Mouse (Mus musculus) adrenal gland, adult 8-10 months (tissue): Measurements from ENCODE around the gene Hspa12a. TPM values are rescaled to one million over a fixed set of nuclear protein-coding genes. Genes with fewer than 3 reads are reported as not detected.
A peak's percentile ranks its signal among the peaks of the same experiment; 100 is the strongest.

Experiments
- DNase-seq: peaks from one replicate; pipeline ENCODE4 v3.0.0; 2022
- total RNA-seq, 4 experiments: library from RNA; stranded (reverse); gene quantifications; 2 replicates each; pipeline ENCODE4 v1.2.4; 2022

Gene Hspa12a
- 100 to 1,000 TPM in 3 of 4 experiments, 10 to 100 TPM in 1; 90.2 to 190 (median 131) TPM for total RNA-seq

GRCm38 (mm10) chr19:58942841-58943828, at the start of gene Hspa12a, which contains the start of gene Eno4:
TSS of gene Hspa12a (minus strand) at chr19:58943654.
TSS of gene Eno4 (plus strand) at chr19:58943425.
- DNase-seq, result peak; percentile 89

GRCm38 (mm10) chr19:58981571-58981970, 38.1 kb upstream of the Hspa12a start:
- DNase-seq, result no peak

GRCm38 (mm10) chr19:58980056-58980440, 36.6 kb upstream of the Hspa12a start:
- DNase-seq, result no peak

DNA sequence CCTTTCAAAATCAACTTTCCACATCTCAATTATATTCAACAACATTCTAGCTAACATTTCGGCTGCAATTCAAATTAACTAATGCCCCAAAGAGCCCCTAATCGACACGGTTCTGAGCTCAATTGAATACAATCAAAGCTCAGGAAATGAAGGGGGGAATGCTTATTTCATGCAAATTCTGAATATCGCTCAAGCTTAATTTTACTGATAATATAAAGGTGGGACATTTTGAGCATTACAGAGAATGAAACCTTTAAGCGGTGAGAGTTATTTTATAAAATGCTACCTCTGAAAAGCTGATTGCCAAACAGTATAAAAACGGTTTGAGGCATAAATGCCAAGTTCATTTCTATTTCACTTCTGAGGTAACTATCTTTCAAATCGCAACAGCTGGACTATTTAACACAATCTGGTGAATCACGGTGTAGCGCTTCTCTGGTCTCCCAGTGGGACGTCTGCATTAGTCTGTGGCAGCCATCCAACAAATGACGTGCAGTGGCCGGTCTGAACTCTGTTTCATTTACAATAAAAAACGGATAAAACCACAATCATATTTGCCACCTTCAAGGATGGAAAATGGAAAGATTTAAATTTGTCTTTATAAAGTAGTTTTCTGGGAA, 36.1 kb upstream of the Hspa12a start:
- peak; percentile 35 for DNase-seq

GRCm38 (mm10) chr19:58978401-58979171, 35.1 kb upstream of the Hspa12a start:
- peak; percentile 44 for DNase-seq

- DNase-seq, result no peak
Observed at GRCm38 (mm10) chr19:58975216-58975863, 31.9 kb upstream of the Hspa12a start.

DNA sequence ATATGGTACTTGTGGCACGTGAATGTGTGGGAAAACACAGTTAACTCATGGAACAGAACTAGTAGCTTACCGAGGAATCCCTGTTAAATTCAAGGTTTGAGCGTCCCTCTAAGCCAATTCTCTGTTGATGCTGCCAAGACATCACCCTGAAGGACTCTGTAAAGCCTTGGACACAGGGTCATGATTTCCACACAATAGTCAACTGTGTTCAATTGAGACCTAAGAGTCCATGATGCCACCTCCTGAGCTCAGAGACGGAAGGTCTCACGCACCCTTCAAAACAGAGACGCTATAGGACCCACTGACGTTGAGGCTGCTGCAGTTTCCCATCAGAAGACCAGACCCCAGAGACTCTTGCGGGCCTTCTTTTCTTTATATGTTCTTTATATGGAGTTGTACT, 30.7 kb upstream of the Hspa12a start:
- DNase-seq, result peak; percentile 45

- DNase-seq, result no peak
Observed at GRCm38 (mm10) chr19:58970826-58971225, 27.4 kb upstream of the Hspa12a start.

DNA sequence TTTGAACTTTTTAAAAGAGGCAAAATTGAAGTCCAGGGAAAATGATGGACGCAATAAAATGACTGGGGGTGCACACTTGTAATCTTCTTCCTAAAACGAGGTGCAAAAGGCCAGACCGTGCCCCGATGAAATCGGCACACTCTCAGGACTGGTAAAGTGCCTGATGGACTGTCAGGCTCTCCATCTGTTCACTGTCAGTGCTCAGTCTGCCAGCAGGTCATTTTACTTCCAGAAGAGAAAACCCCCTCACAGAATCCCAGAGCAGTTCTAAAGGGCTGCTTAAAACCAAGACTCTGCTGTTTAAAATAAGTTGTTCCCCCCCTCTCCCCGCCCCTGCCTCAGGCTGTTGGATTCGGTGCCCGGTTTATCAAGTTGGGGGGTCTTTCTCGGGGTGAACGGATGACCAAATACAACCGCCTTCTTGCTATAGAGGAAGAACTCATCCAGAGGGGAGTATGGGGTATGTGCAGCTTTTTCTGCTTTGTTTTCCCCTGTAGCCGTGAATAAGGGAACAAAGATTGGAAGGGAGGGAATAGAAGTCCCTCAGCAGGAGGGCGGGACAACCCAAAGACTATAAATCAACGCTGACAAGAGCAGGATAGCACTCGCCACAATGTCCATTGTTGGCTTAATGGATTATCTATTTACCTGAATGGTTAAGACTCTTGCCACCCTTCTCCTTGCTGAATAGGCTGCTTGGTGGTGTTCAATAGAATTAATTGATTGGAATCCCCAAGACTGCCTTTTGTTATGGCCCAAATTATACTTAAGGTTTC, 25.5 kb upstream of the Hspa12a start:
- no peak for DNase-seq

GRCm38 (mm10) chr19:58963011-58963410, 19.6 kb upstream of the Hspa12a start:
- no peak for DNase-seq

DNA sequence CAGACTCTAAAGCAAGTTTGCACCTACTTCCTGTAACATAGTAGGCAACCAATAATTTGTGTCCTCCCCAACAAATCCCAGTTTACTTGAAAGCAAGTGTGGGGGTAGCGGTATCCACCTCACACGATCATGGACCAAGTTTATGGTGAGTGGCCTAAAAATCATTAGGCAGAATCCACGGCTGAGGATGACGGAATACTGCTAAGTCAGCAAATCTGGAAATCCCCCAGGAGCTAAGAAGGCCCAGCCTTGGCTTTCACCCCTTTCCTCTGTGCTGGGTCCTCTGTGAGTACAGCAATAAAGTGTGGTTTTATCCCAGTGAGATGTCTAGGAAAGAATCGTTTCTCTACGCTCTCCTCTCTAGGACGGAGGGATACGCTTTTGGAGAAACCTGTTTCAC, 11.3 kb upstream of the Hspa12a start:
- no peak for DNase-seq

DNA sequence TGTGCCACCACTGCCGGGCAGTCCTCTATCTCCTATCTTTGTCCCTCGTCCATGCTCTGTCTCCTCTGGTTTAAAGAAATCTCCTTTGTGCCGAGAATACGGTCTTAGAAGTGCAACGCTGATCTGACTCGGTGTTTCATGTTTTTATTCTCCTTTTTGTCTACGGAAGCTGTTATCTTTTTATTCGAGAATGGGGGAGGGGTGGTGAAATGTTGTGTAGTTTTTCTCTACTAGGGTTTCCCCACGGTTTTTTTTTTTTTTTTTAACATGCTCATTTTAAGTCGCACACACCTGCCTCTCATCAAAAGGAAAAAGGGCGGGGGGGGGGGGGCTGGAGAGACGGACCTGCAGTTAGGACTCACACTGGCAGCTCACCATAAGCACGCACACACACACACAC, 8.8 kb upstream of the Hspa12a start:
- no peak for DNase-seq

- DNase-seq, result no peak
Observed at GRCm38 (mm10) chr19:58951521-58951920, 8.1 kb upstream of the Hspa12a start.

- DNase-seq, result no peak
Observed at GRCm38 (mm10) chr19:58945959-58946358, 2.5 kb upstream of the Hspa12a start.

DNA sequence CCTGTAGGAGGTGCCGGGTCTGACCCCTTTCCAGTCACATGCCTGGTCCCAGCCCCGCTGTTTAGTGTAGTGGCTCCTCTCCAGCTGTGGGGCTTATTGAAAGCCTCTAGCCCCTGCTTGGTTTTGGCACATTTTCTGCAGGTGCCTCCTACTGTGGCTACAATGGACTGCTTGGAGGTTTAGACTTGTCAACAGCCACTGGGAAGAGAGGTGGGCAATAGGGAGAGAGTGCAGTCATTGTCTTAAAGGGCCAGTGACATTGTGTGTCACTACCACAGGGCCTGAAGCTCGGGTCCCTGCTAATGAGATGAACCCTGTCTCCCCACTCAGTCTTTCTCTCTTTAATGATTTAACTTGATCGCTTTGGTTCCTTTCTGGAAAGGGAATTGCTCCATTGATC, 10.4 kb downstream of the Hspa12a start:
- DNase-seq, result no peak

- no peak for DNase-seq
Observed at GRCm38 (mm10) chr19:58931081-58931800, 12.2 kb downstream of the Hspa12a start.

DNA sequence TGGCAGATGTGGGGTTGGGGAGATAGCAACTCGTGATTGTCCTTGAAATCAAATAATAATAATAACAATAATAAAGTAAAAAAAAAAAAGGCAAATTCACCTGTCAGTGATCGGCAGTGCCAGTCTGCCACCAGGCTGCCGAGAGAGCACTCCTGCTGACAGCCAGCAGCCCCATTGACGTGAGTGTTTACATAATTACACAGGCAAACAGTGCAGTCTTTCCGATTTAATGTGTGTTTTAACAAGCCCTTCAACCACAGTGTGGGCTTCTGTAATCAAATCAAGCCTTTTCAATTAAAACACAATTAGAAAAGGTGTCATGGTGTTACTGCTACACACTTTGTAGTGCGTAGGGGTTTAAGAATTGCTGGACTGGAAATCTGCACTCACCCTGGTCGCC, 24.3 kb downstream of the Hspa12a start:
- no peak for DNase-seq

- no peak for DNase-seq
Observed at GRCm38 (mm10) chr19:58918597-58918996, 24.9 kb downstream of the Hspa12a start.

- no peak for DNase-seq
Observed at GRCm38 (mm10) chr19:58913301-58913700, 30.2 kb downstream of the Hspa12a start.

DNA sequence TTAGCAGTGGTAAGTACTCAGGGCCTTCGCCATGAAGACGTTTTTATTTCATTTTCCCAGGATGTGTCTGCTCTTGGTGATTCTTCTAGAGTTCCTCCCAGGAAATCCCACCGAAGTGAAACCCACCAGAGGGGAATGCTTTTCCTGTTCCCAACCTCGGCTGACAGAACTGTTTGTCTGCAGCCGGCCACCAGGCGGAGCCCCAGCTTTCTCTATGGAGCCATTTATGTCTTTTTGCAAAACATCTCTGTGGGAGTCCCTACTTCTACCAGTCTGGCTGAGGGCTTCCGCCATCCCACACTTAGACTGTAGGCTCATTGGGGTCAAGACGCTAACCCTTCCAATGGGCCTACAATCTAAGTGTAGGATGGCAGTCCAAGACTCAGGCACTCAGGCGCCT, 32.1 kb downstream of the Hspa12a start:
- DNase-seq, result peak; percentile 29

GRCm38 (mm10) chr19:58910941-58911368, 32.5 kb downstream of the Hspa12a start:
- no peak for DNase-seq
